Mouse (Mus musculus): Measurements from ENCODE around the gene Olfr338. TPM values are rescaled to one million over a fixed set of nuclear protein-coding genes. Genes with fewer than 3 reads are reported as not detected.
"Not testable (repeated sequence)": the region's sequence is repeated elsewhere in the genome, so short reads cannot be mapped to it uniquely, and the experiment has no call there.

Olfr338 gene
- not detected in 2 replicates for polyA plus RNA-seq (2012; ENCODE audit: insufficient read depth, insufficient read length, low replicate concordance, missing spikeins)

- Histone ChIP-seq H3K4me1 (ENCODE audit: control insufficient read depth, insufficient read depth, low read length) (no peaks in the 10 kb centered on the region), H3K27ac (ENCODE audit: insufficient read depth, low read depth, low read length) (no peak within 1 kb of the TSS), H3K4me3 (ENCODE audit: insufficient read depth, low read depth, low read length) (no peak within 1 kb of the TSS)
- TF ChIP-seq POLR2A (IDR thresholded peaks at IDR 0.05; ENCODE audit: insufficient read depth, low read depth, low read length), result no peak
- TF ChIP-seq CTCF (IDR thresholded peaks at IDR 0.05; ENCODE audit: insufficient read depth, low read depth, low read length), result no peak
Measured at GRCm38 (mm10) chr2:36373219-36373618, at the start of gene Olfr338. Gene Olfr338 (plus strand): TSS chr2:36373519.

- not testable (repeated sequence) for H3K4me1 ChIP-seq (ENCODE audit: control insufficient read depth, insufficient read depth, low read length); H3K27ac ChIP-seq (ENCODE audit: insufficient read depth, low read depth, low read length); H3K4me3 ChIP-seq (ENCODE audit: insufficient read depth, low read depth, low read length)
- WGBS, result 85% methylated on average over 3 of the region's 3 CpGs
Measured at GRCm38 (mm10) chr2:36415174-36415573, 41.9 kb downstream of the Olfr338 start.

- not testable (repeated sequence) for H3K27ac ChIP-seq (ENCODE audit: insufficient read depth, low read depth, low read length); H3K4me3 ChIP-seq (ENCODE audit: insufficient read depth, low read depth, low read length); H3K4me1 ChIP-seq (ENCODE audit: control insufficient read depth, insufficient read depth, low read length)
- 86% methylated on average over 7 of the region's 7 CpGs for WGBS
Measured at GRCm38 (mm10) chr2:36415591-36415990, 42.3 kb downstream of the Olfr338 start.

- H3K4me3 ChIP-seq (ENCODE audit: insufficient read depth, low read depth, low read length), result no peak within 1 kb of the TSS
- no peaks in the 10 kb centered on the region for H3K4me1 ChIP-seq (ENCODE audit: control insufficient read depth, insufficient read depth, low read length)
- H3K27ac ChIP-seq (ENCODE audit: insufficient read depth, low read depth, low read length), result no peak within 1 kb of the TSS
- 87% methylated on average over 3 of the region's 3 CpGs for WGBS
- TF ChIP-seq POLR2A (IDR thresholded peaks at IDR 0.05; ENCODE audit: insufficient read depth, low read depth, low read length), result no peak
- no peak for TF ChIP-seq CTCF (IDR thresholded peaks at IDR 0.05; ENCODE audit: insufficient read depth, low read depth, low read length)
Measured at GRCm38 (mm10) chr2:36418647-36419046, 45.3 kb downstream of the Olfr338 start, which contains the start of gene Olfr339. Gene Olfr339 (plus strand): TSS chr2:36418947.

Other genes with a start within 250 kb of the Olfr338 start
- not detected in 2 replicates for gene Mrrf, start 237.1 kb upstream of the Olfr338 start, polyA plus RNA-seq (2012; ENCODE audit: insufficient read depth, insufficient read length, low replicate concordance, missing spikeins)
- not detected in 2 replicates for gene Rbm18, start 236.7 kb upstream of the Olfr338 start, polyA plus RNA-seq (2012; ENCODE audit: insufficient read depth, insufficient read length, low replicate concordance, missing spikeins)
- gene Ptgs1, start 143.1 kb upstream of the Olfr338 start, polyA plus RNA-seq (2012; ENCODE audit: insufficient read depth, insufficient read length, low replicate concordance, missing spikeins), result not detected in 2 replicates
- gene Olfr339, start 45.4 kb downstream of the Olfr338 start, polyA plus RNA-seq (2012; ENCODE audit: insufficient read depth, insufficient read length, low replicate concordance, missing spikeins), result not detected in 2 replicates
- gene Olfr340, start 79.1 kb downstream of the Olfr338 start, polyA plus RNA-seq (2012; ENCODE audit: insufficient read depth, insufficient read length, low replicate concordance, missing spikeins), result not detected in 2 replicates
- not detected in 2 replicates for gene Olfr341, start 108.9 kb downstream of the Olfr338 start, polyA plus RNA-seq (2012; ENCODE audit: insufficient read depth, insufficient read length, low replicate concordance, missing spikeins)
- gene Olfr342, start 151.5 kb downstream of the Olfr338 start, polyA plus RNA-seq (2012; ENCODE audit: insufficient read depth, insufficient read length, low replicate concordance, missing spikeins), result not detected in 2 replicates
- not detected in 2 replicates for gene Olfr344, start 193.1 kb downstream of the Olfr338 start, polyA plus RNA-seq (2012; ENCODE audit: insufficient read depth, insufficient read length, low replicate concordance, missing spikeins)

Data from olfactory bulb, adult 2 months (tissue).